ENCODE assay signal across 11 mouse cellular contexts in the genomic region with DNA sequence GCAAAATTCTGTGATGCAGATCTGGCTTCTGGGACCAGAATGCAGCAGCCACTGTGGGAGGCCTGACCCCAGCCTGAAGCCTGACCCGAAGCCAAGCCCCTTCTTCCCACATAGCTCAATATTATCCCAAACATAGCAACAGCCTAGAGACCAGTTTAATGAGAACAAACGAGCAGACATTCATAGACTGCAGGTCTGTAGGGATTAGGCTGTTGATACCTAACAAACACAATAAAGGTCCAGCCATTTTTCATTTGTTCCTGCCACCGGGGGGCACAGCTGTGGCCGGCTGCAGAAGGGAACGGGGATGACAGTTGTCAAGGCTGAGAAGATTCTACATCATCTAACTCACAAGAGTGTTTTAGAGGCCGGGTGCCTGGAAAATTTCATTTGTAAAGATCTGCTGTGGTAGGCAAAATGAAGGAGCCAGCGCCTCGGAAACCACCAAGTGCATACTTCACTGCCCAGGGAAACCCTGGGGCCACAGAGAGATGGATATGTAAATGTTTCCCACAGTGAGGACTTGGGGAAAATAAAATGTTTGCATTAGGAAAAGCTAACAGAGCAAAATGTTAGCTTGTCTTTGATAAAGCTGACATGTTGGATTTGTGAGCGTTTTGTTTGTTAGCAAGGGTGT.
DNase-seq lines count a peak whose midpoint lies in the region; ATAC-seq and TF ChIP-seq lines count a peak whose summit lies in the region.
"Had no signal": no experiment of that assay in that cellular context is flagged by ENCODE, and none has a peak within 500 bp of the region (broad histone marks: within the 10 kb centered on the region; RNA-seq: fewer than 3 reads in every experiment).

No protein-coding gene starts in this region.

- ATAC-seq in embryonic facial prominence, embryonic 14.5 days (ENCODE audit: low read depth): peak; percentile 86; the same call in 1 of the 2 replicates
- peak; percentile 64 for ATAC-seq in hindbrain, postnatal 0 days
- ATAC-seq in neural tube, embryonic 13.5 days (ENCODE audit: low read depth): peak; percentile 63

- H3K4me3 ChIP-seq in embryonic facial prominence, embryonic 14.5 days (ENCODE audit: low read depth, low read length): no peak overlapping the region
- no peak overlapping the region for H3K4me3 ChIP-seq in hindbrain, postnatal 0 days (ENCODE audit: low read length)
- no peak overlapping the region for H3K4me3 ChIP-seq in neural tube, embryonic 13.5 days

- no peaks in the 10 kb centered on the region for H3K36me3 ChIP-seq in embryonic facial prominence, embryonic 14.5 days (ENCODE audit: control insufficient read depth, insufficient read depth, low read length)
- H3K36me3 ChIP-seq in hindbrain, postnatal 0 days (ENCODE audit: insufficient read depth, low read length): no peaks in the 10 kb centered on the region
- H3K36me3 ChIP-seq in neural tube, embryonic 13.5 days: no peaks in the 10 kb centered on the region
- H3K36me3 ChIP-seq: G1E had no signal

- peak; percentile 72 for DNase-seq in embryo, embryonic 10 days (ENCODE audit: low spot score)
- peak; percentile 55 for DNase-seq in embryonic facial prominence, embryonic 14.5 days (ENCODE audit: low spot score)
- DNase-seq in hindbrain, postnatal 0 days (ENCODE audit: low spot score): peak; percentile 25
- DNase-seq in thymus, postnatal 14 days: no peak
- no peak for DNase-seq in frontal cortex, postnatal 36 days (ENCODE audit: low spot score in 2 of 2)
- no peak for DNase-seq in adrenal gland, adult 8-10 months
- DNase-seq: right cerebral cortex, postnatal 25 days; thymus, postnatal 36 days had no signal

- no peaks in the 10 kb centered on the region for H3K27me3 ChIP-seq in embryonic facial prominence, embryonic 14.5 days (replicated peaks; ENCODE audit: control insufficient read depth, insufficient read depth, low read length)
- H3K27me3 ChIP-seq in hindbrain, postnatal 0 days (ENCODE audit: insufficient read depth, low read length): no peaks in the 10 kb centered on the region
- 0 out of 2 replicates have a peak, but pooled peaks cover 4% of the 10 kb centered on the region for H3K27me3 ChIP-seq in neural tube, embryonic 13.5 days

- WGBS in embryonic facial prominence, embryonic 14.5 days: 27% methylated on average over 9 of the region's 9 CpGs
- 11% methylated on average over 9 of the region's 9 CpGs for WGBS in hindbrain, postnatal 0 days
- 14% methylated on average over 9 of the region's 9 CpGs for WGBS in neural tube, embryonic 13.5 days

- 0 out of 2 replicates have a peak, but pooled peaks cover 4% of the 10 kb centered on the region for H3K4me1 ChIP-seq in embryonic facial prominence, embryonic 14.5 days (ENCODE audit: control insufficient read depth, insufficient read depth, low read length)
- no peaks in the 10 kb centered on the region; the same call in 1 of the 2 replicates for H3K4me1 ChIP-seq in hindbrain, postnatal 0 days (ENCODE audit: insufficient read depth, low read length)
- H3K4me1 ChIP-seq in neural tube, embryonic 13.5 days (replicated peaks): peaks cover 18% of the 10 kb centered on the region

- no peak overlapping the region for H3K9ac ChIP-seq in embryonic facial prominence, embryonic 14.5 days (ENCODE audit: low read depth, low read length)
- H3K9ac ChIP-seq in hindbrain, postnatal 0 days (replicated peaks; ENCODE audit: low read length): no peak overlapping the region
- H3K9ac ChIP-seq in neural tube, embryonic 13.5 days: no peak overlapping the region; the same call in 1 of the 2 replicates

- no peak overlapping the region for H3K4me2 ChIP-seq in embryonic facial prominence, embryonic 14.5 days (ENCODE audit: low read depth, low read length)
- H3K4me2 ChIP-seq in hindbrain, postnatal 0 days (ENCODE audit: low read depth, low read length): no peak overlapping the region
- no peak overlapping the region for H3K4me2 ChIP-seq in neural tube, embryonic 13.5 days

- H3K9me3 ChIP-seq in embryonic facial prominence, embryonic 14.5 days (ENCODE audit: control insufficient read depth, low read length): no peaks in the 10 kb centered on the region
- no peaks in the 10 kb centered on the region for H3K9me3 ChIP-seq in hindbrain, postnatal 0 days (ENCODE audit: low read length)
- no peaks in the 10 kb centered on the region for H3K9me3 ChIP-seq in neural tube, embryonic 13.5 days
- H3K9me3 ChIP-seq: G1E had no signal

- no peak for TF ChIP-seq CTCF in hindbrain, postnatal 0 days (IDR thresholded peaks at IDR 0.05; ENCODE audit: low read depth)

- H3K27ac ChIP-seq in embryonic facial prominence, embryonic 14.5 days (replicated peaks; ENCODE audit: low read depth, low read length): no peak overlapping the region
- H3K27ac ChIP-seq in hindbrain, postnatal 0 days: no peak overlapping the region
- H3K27ac ChIP-seq in neural tube, embryonic 13.5 days (replicated peaks): peak overlapping the region; percentile 74
- H3K27ac ChIP-seq: macrophage had no signal

Comparison
In these comparisons a context has a peak if more than half of its experiments do, and no peak if none do; other contexts are left out.
1. DNase-seq: peak in embryo, embryonic 10 days (single experiment), embryonic facial prominence, embryonic 14.5 days (single experiment) and hindbrain, postnatal 0 days (single experiment); none in thymus, postnatal 14 days (single experiment), frontal cortex, postnatal 36 days (0 of 2) and adrenal gland, adult 8-10 months (single experiment).
2. Peak in every context shown above with its lines, with median percentiles within 50 percentile points of each other: ATAC-seq.